Mouse (Mus musculus): ENCODE results near the gene Chmp6. TPM values are rescaled to one million over a fixed set of nuclear protein-coding genes. Genes with fewer than 3 reads are reported as not detected.

The Chmp6 gene
- 92.2 and 94.3 TPM in 2 replicates for polyA plus RNA-seq (2015; fragmentation: Nextera tagmentation; extraction: Ambion mirVana)

GRCm38 (mm10) chr11:119913291-119913934 lies at the start of gene Chmp6:
Chmp6 (plus strand) TSS chr11:119913441.
- peak within 1 kb of the TSS; percentile 78 for H3K27ac ChIP-seq (ENCODE audit: low read length)
- under 1% methylated on average over 48 of the region's 48 CpGs for whole genome bisulfite sequencing
- H3K4me1 ChIP-seq (ENCODE audit: control insufficient read depth, insufficient read depth, low read length), result peaks cover 34% of the 10 kb centered on the region
- H3K4me3 ChIP-seq (ENCODE audit: low read length), result peak within 1 kb of the TSS; percentile 99
- ATAC-seq, result peak; percentile 51
- peaks cover 17% of the 10 kb centered on the region for H3K36me3 ChIP-seq (ENCODE audit: control insufficient read depth, insufficient read depth, low read length)
- peak within 1 kb of the TSS; percentile 93 for H3K4me2 ChIP-seq (ENCODE audit: low read depth, low read length)
- peak within 1 kb of the TSS; percentile 97 for H3K9ac ChIP-seq (ENCODE audit: low read depth, low read length)
- no peaks in the 10 kb centered on the region for H3K9me3 ChIP-seq (ENCODE audit: control insufficient read depth, low read length)
- 0 out of 2 replicates have a peak, but pooled peaks cover 3% of the 10 kb centered on the region for H3K27me3 ChIP-seq (replicated peaks; ENCODE audit: control insufficient read depth, insufficient read depth, low read length)

GRCm38 (mm10) chr11:119866837-119867236 lies 46.4 kb upstream of the Chmp6 start:
- Histone ChIP-seq H3K4me3 (ENCODE audit: low read length) (no peak overlapping the region), H3K4me2 (ENCODE audit: low read depth, low read length) (no peak overlapping the region), H3K36me3 (ENCODE audit: control insufficient read depth, insufficient read depth, low read length) (peaks cover 2% of the 10 kb centered on the region; the same call in 1 of the 2 replicates), H3K27me3 (replicated peaks; ENCODE audit: control insufficient read depth, insufficient read depth, low read length) (no peaks in the 10 kb centered on the region), H3K4me1 (ENCODE audit: control insufficient read depth, insufficient read depth, low read length) (peaks cover 3% of the 10 kb centered on the region; the same call in 1 of the 2 replicates), H3K9me3 (ENCODE audit: control insufficient read depth, low read length) (no peaks in the 10 kb centered on the region), H3K9ac (ENCODE audit: low read depth, low read length) (no peak overlapping the region), H3K27ac (ENCODE audit: low read length) (no peak overlapping the region)
- no peak for ATAC-seq
- WGBS, result 83% methylated on average over 6 of the region's 6 CpGs

- H3K4me1 ChIP-seq (ENCODE audit: control insufficient read depth, insufficient read depth, low read length), result peaks cover 2% of the 10 kb centered on the region; the same call in 1 of the 2 replicates
- H3K4me2 ChIP-seq (ENCODE audit: low read depth, low read length), result no peak overlapping the region
- no peak overlapping the region for H3K9ac ChIP-seq (ENCODE audit: low read depth, low read length)
- peaks cover 5% of the 10 kb centered on the region; the same call in 1 of the 2 replicates for H3K36me3 ChIP-seq (ENCODE audit: control insufficient read depth, insufficient read depth, low read length)
- ATAC-seq, result no peak
- no peaks in the 10 kb centered on the region for H3K27me3 ChIP-seq (replicated peaks; ENCODE audit: control insufficient read depth, insufficient read depth, low read length)
- no peak overlapping the region for H3K4me3 ChIP-seq (ENCODE audit: low read length)
- no peak overlapping the region for H3K27ac ChIP-seq (ENCODE audit: low read length)
- 64% methylated on average over 3 of the region's 3 CpGs for WGBS
- no peaks in the 10 kb centered on the region for H3K9me3 ChIP-seq (ENCODE audit: control insufficient read depth, low read length)
Measured at GRCm38 (mm10) chr11:119868138-119868537, 45.1 kb upstream of the Chmp6 start.

- H3K4me1 ChIP-seq (ENCODE audit: control insufficient read depth, insufficient read depth, low read length), result no peaks in the 10 kb centered on the region
- peak overlapping the region; percentile 51 for H3K27ac ChIP-seq (ENCODE audit: low read length)
- H3K4me2 ChIP-seq (ENCODE audit: low read depth, low read length), result no peak overlapping the region
- no peak overlapping the region for H3K4me3 ChIP-seq (ENCODE audit: low read length)
- no peak for ATAC-seq
- WGBS, result 70% methylated on average over 4 of the region's 4 CpGs
- no peaks in the 10 kb centered on the region for H3K9me3 ChIP-seq (ENCODE audit: control insufficient read depth, low read length)
- H3K9ac ChIP-seq (ENCODE audit: low read depth, low read length), result no peak overlapping the region
- peaks cover 5% of the 10 kb centered on the region; the same call in 1 of the 2 replicates for H3K36me3 ChIP-seq (ENCODE audit: control insufficient read depth, insufficient read depth, low read length)
- no peaks in the 10 kb centered on the region for H3K27me3 ChIP-seq (replicated peaks; ENCODE audit: control insufficient read depth, insufficient read depth, low read length)
Measured at GRCm38 (mm10) chr11:119868556-119868955, 44.7 kb upstream of the Chmp6 start.

- Histone ChIP-seq H3K27me3 (replicated peaks; ENCODE audit: control insufficient read depth, insufficient read depth, low read length) (no peaks in the 10 kb centered on the region), H3K9me3 (ENCODE audit: control insufficient read depth, low read length) (no peaks in the 10 kb centered on the region), H3K9ac (ENCODE audit: low read depth, low read length) (no peak overlapping the region), H3K4me1 (ENCODE audit: control insufficient read depth, insufficient read depth, low read length) (no peaks in the 10 kb centered on the region), H3K4me2 (ENCODE audit: low read depth, low read length) (no peak overlapping the region), H3K27ac (ENCODE audit: low read length) (no peak overlapping the region), H3K36me3 (ENCODE audit: control insufficient read depth, insufficient read depth, low read length) (0 out of 2 replicates have a peak, but pooled peaks cover 2% of the 10 kb centered on the region), H3K4me3 (ENCODE audit: low read length) (no peak overlapping the region)
- 92% methylated on average over 7 of the region's 7 CpGs for WGBS
- no peak for ATAC-seq
Measured at GRCm38 (mm10) chr11:119871141-119871540, 42.1 kb upstream of the Chmp6 start.

GRCm38 (mm10) chr11:119873643-119874042 lies 39.6 kb upstream of the Chmp6 start:
- H3K9ac ChIP-seq (ENCODE audit: low read depth, low read length), result no peak overlapping the region
- H3K27ac ChIP-seq (ENCODE audit: low read length), result no peak overlapping the region
- H3K4me3 ChIP-seq (ENCODE audit: low read length), result no peak overlapping the region
- H3K27me3 ChIP-seq (replicated peaks; ENCODE audit: control insufficient read depth, insufficient read depth, low read length), result no peaks in the 10 kb centered on the region
- ATAC-seq, result no peak
- H3K4me2 ChIP-seq (ENCODE audit: low read depth, low read length), result no peak overlapping the region
- peaks cover 2% of the 10 kb centered on the region; the same call in 1 of the 2 replicates for H3K36me3 ChIP-seq (ENCODE audit: control insufficient read depth, insufficient read depth, low read length)
- H3K4me1 ChIP-seq (ENCODE audit: control insufficient read depth, insufficient read depth, low read length), result no peaks in the 10 kb centered on the region
- no peaks in the 10 kb centered on the region for H3K9me3 ChIP-seq (ENCODE audit: control insufficient read depth, low read length)
- 96% methylated on average over 4 of the region's 4 CpGs for WGBS

GRCm38 (mm10) chr11:119874841-119875240 lies 38.4 kb upstream of the Chmp6 start:
- Histone ChIP-seq H3K4me1 (ENCODE audit: control insufficient read depth, insufficient read depth, low read length) (no peaks in the 10 kb centered on the region), H3K36me3 (ENCODE audit: control insufficient read depth, insufficient read depth, low read length) (peaks cover 2% of the 10 kb centered on the region; the same call in 1 of the 2 replicates), H3K4me3 (ENCODE audit: low read length) (no peak overlapping the region), H3K27me3 (replicated peaks; ENCODE audit: control insufficient read depth, insufficient read depth, low read length) (no peaks in the 10 kb centered on the region), H3K4me2 (ENCODE audit: low read depth, low read length) (no peak overlapping the region), H3K27ac (ENCODE audit: low read length) (no peak overlapping the region), H3K9me3 (ENCODE audit: control insufficient read depth, low read length) (no peaks in the 10 kb centered on the region), H3K9ac (ENCODE audit: low read depth, low read length) (no peak overlapping the region)
- ATAC-seq, result no peak
- WGBS, result 88% methylated on average over 1 of the region's 1 CpGs

- 86% methylated on average over 9 of the region's 9 CpGs for WGBS
- no peak overlapping the region for H3K4me3 ChIP-seq (ENCODE audit: low read length)
Measured at GRCm38 (mm10) chr11:119875685-119876084, 37.6 kb upstream of the Chmp6 start.

GRCm38 (mm10) chr11:119877124-119877523 lies 36.1 kb upstream of the Chmp6 start:
- no peaks in the 10 kb centered on the region for H3K4me1 ChIP-seq (ENCODE audit: control insufficient read depth, insufficient read depth, low read length)
- H3K9me3 ChIP-seq (ENCODE audit: control insufficient read depth, low read length), result no peaks in the 10 kb centered on the region
- peaks cover 2% of the 10 kb centered on the region; the same call in 1 of the 2 replicates for H3K36me3 ChIP-seq (ENCODE audit: control insufficient read depth, insufficient read depth, low read length)
- no peak for ATAC-seq
- H3K27ac ChIP-seq (ENCODE audit: low read length), result no peak overlapping the region
- H3K9ac ChIP-seq (ENCODE audit: low read depth, low read length), result no peak overlapping the region
- H3K27me3 ChIP-seq (replicated peaks; ENCODE audit: control insufficient read depth, insufficient read depth, low read length), result no peaks in the 10 kb centered on the region
- H3K4me3 ChIP-seq (ENCODE audit: low read length), result no peak overlapping the region
- H3K4me2 ChIP-seq (ENCODE audit: low read depth, low read length), result no peak overlapping the region
- WGBS, result 91% methylated on average over 7 of the region's 7 CpGs

More at GRCm38 (mm10) chr11:119875685-119876084, 37.6 kb upstream of the Chmp6 start:
- no peaks in the 10 kb centered on the region for H3K9me3 ChIP-seq (ENCODE audit: control insufficient read depth, low read length)
- no peak overlapping the region for H3K27ac ChIP-seq (ENCODE audit: low read length)
- no peak overlapping the region for H3K9ac ChIP-seq (ENCODE audit: low read depth, low read length)
- no peaks in the 10 kb centered on the region for H3K4me1 ChIP-seq (ENCODE audit: control insufficient read depth, insufficient read depth, low read length)
- no peak for ATAC-seq
- peaks cover 2% of the 10 kb centered on the region; the same call in 1 of the 2 replicates for H3K36me3 ChIP-seq (ENCODE audit: control insufficient read depth, insufficient read depth, low read length)
- no peaks in the 10 kb centered on the region for H3K27me3 ChIP-seq (replicated peaks; ENCODE audit: control insufficient read depth, insufficient read depth, low read length)
- H3K4me2 ChIP-seq (ENCODE audit: low read depth, low read length), result no peak overlapping the region
